Mouse (Mus musculus) limb, embryonic 15.5 days (tissue): ENCODE results near the gene Srp54c. TPM values are rescaled to one million over a fixed set of nuclear protein-coding genes. Genes with fewer than 3 reads are reported as not detected.
A peak's percentile ranks its signal among the peaks of the same experiment; 100 is the strongest.

Source experiments
- ATAC-seq: fragments of 200-750 bp; cut with Nextera tagmentation; 2 replicates; pipeline ENCODE4 v1.8.0; 2017; ENCODE audit warnings: low read depth, moderate TSS enrichment; ENCODE audit not compliant: insufficient number of reproducible peaks, low FRiP score, low TSS enrichment
- H3K27ac ChIP-seq: fragments of 300-500 bp; sonication (generic); 2 replicates; pipeline ENCODE4 v1.5.1; 2015; ENCODE audit warnings: moderate library complexity, mild to moderate bottlenecking, inconsistent platforms
- H3K27me3 ChIP-seq: fragments of 300-500 bp; sonication (generic); 2 replicates; pipeline ENCODE4 v1.6.1; 2015; ENCODE audit warnings: inconsistent platforms
- H3K36me3 ChIP-seq: fragments of 300-500 bp; sonication (generic); 2 replicates; pipeline ENCODE4 v1.6.1; 2015; ENCODE audit warnings: inconsistent platforms
- H3K4me1 ChIP-seq: fragments of 300-500 bp; sonication (generic); 2 replicates; pipeline ENCODE4 v1.6.1; 2015; ENCODE audit warnings: inconsistent platforms
- H3K4me2 ChIP-seq: fragments of 300-500 bp; sonication (generic); 2 replicates; pipeline ENCODE4 v1.6.1; 2015; ENCODE audit warnings: mild to moderate bottlenecking, inconsistent platforms
- H3K4me3 ChIP-seq: fragments of 300-500 bp; sonication (generic); 2 replicates; pipeline ENCODE4 v1.5.1; 2015; ENCODE audit warnings: mild to moderate bottlenecking, inconsistent platforms
- H3K9ac ChIP-seq: fragments of 300-500 bp; sonication (generic); 2 replicates; pipeline ENCODE4 v1.6.1; 2015; ENCODE audit warnings: inconsistent platforms
- H3K9me3 ChIP-seq: fragments of 300-500 bp; sonication (generic); 2 replicates; pipeline ENCODE4 v1.6.1; 2016; ENCODE audit warnings: inconsistent platforms
- WGBS: fragments of 180-500 bp; shearing (Covaris S2); methylation state at CpG from one replicate; pipeline ENCODE4 v1.1.7; 2015; 5-methylcytosine and 5-hydroxymethylcytosine counted together
- polyA plus RNA-seq: library from polyadenylated mRNA; unstranded; fragments of >200 nt; fragmentation: Nextera tagmentation; extraction: Ambion mirVana; gene quantifications from 2 replicates; pipeline ENCODE4 v1.2.1, GENCODE M21; 2015

Srp54c gene
- polyA plus RNA-seq, 1 experiment from 2014 or later = 87.9 TPM

DNA sequence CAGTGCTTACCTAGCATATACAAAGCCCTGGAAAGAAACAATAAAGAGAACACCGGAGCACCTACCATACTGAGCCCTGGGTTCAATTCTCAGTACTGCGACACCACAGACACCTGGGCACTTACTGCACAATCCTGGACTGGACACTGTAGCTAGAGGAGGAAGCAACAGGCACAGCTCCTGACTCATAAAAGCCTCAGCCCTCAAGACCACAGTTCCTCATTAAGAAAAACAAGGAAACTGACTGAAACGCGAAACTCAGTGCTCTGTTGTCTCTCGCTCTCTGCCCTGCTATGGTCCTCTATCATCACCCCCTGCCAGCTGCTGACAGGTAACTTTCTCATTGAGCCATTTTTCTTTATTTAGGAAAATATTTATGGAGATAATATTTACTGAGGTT, 69.4 kb downstream of the Srp54c start, which contains the start of gene 1110008L16Rik:
1110008L16Rik (plus strand) TSS at position 242 of the 400 bp plus-strand sequence.
- no peak within 1 kb of the TSS for H3K9ac ChIP-seq
- 75% methylated on average over 5 of the region's 5 CpGs for WGBS

DNA sequence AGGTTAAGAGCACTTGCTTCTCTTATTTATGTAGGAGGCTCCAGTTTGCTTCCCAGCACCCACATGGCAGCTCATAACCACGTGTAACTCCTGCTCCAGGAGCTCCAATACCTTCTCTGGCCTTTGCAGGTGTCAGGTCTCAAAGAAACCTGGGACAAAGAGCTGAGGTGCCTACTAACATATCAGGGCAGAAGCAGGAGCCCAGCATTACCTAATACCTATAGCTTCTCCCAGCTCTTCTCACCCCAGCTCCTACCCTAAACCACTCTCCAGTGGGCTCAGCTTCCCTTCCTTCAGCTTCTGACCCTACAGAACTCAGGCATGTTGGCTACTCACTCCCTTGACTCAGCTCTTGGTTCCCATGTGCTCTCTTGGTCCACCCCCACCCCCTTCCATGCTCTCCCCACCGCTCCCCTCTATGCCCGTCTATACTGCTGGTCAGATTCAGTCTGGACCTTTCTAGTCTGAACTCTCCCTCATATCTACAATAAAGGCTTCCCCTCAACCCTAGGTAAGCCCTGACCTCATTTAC, 70.9 kb downstream of the Srp54c start:
- H3K4me2 ChIP-seq = peak overlapping the region; percentile 51; the same call in 1 of the 2 replicates
- no peak for ATAC-seq
- 80% methylated on average over 3 of the region's 3 CpGs for WGBS
- H3K36me3 ChIP-seq = peaks cover 25% of the 10 kb centered on the region
- H3K4me1 ChIP-seq = peaks cover 21% of the 10 kb centered on the region
- no peak overlapping the region; the same call in 1 of the 2 replicates for H3K4me3 ChIP-seq
- H3K9ac ChIP-seq = no peak overlapping the region
- H3K27ac ChIP-seq = no peak overlapping the region
- no peaks in the 10 kb centered on the region for H3K27me3 ChIP-seq
- no peaks in the 10 kb centered on the region for H3K9me3 ChIP-seq

More for the DNA sequence above, 69.4 kb downstream of the Srp54c start, which contains the start of gene 1110008L16Rik:
- Histone ChIP-seq H3K36me3 (peaks cover 38% of the 10 kb centered on the region), H3K27ac (no peak within 1 kb of the TSS), H3K9me3 (no peaks in the 10 kb centered on the region), H3K4me1 (peaks cover 21% of the 10 kb centered on the region), H3K27me3 (no peaks in the 10 kb centered on the region), H3K4me2 (no peak within 1 kb of the TSS), H3K4me3 (no peak within 1 kb of the TSS)
- ATAC-seq = no peak

DNA sequence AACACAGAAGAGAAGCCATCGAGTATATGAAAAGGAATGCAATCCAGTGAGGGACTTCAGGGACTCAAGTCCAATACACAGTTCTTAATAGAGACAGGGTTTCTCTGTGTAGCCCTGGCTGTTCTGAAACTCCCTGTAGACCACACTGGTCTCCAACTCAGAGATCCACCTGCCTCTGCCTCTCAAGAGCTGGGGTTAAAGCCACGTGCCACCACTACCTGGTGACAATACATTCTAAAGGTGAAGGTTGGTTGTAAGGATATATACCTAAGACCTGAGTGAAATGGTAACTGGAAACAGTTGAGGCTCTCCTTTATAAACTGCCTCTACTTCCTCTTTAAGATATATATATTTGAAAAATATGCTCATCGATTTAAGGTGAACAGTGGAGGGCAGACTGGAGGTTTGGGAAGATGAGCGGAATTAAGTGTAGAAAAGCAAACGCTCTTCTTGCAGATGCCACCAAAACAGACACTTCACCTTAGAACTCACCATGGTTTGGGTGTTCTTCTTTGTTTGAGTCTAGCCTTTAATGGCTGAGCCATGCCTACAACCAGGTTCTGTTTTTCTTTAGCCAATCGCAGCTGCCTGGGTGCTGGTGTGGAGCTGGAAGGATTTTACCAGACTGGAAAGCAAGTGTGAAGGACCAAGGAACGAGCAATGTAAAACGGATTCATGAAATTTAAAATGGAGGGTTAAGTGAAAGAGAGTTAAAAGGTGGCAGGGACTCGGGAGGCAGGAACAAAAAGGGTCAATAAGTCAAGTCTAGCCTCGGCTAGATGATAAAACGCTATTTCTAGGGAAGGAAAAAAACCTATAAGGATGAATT, 71.7 kb downstream of the Srp54c start:
- H3K9me3 ChIP-seq = no peaks in the 10 kb centered on the region
- peak overlapping the region; percentile 61 for H3K4me3 ChIP-seq
- H3K36me3 ChIP-seq = peaks cover 24% of the 10 kb centered on the region
- H3K4me2 ChIP-seq = peak overlapping the region; percentile 51
- H3K27ac ChIP-seq = peak overlapping the region; percentile 95
- H3K4me1 ChIP-seq = peaks cover 21% of the 10 kb centered on the region
- no peaks in the 10 kb centered on the region for H3K27me3 ChIP-seq
- WGBS = 43% methylated on average over 11 of the region's 11 CpGs
- no peak for ATAC-seq
- peak overlapping the region; percentile 62 for H3K9ac ChIP-seq

DNA sequence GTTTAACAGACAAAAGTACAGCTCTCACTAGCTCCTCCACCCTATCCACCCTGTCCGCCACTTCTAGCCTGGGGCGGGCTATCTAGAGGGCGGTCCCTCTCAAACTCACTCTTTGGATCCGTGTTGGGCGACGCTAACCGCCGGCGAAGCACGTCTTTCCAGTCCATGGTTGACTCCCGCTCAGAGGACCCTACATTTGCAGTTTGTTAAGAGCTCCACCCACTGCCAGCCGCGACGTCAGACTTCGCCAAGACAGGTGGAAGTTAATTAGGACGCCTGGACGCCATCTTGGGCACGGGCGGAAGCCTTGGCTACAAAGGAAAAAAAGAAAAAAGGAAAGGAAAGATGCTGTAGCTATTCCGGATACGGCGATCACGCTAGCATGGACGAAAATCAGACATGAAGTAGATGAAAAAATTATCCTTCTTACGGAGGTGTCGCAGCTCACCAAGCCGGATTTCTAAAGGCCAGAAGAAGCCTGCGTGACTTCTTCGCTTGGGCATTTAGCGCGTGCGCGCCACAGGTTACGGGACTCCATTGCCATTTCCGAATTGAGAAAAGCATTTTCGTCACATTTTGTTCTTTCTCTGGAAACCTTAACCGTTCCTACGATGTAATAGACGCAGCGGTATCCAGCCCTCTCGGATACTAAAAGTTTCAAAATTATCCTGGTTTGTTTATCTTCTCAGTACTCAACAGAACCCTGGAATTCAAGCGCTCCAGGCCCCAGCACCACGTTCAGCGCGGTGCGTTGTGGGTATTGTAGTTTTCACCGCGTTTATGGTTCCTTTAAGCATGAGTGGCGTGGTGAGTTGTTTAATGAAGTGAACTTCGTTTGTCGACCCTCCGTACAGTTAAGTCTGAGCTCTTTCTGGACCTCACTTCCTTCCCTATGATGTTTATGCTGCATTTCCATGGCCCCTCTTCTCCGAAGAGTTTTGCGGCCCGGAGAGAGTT, 72.8 kb downstream of the Srp54c start, which contains the start of gene Ppp2r3c:
Ppp2r3c (minus strand) TSS at position 514 of the 957 bp plus-strand sequence.
- peak within 1 kb of the TSS; percentile 61 for H3K4me3 ChIP-seq
- under 1% methylated on average over 55 of the region's 55 CpGs for WGBS
- ATAC-seq = peak; percentile 92
- H3K36me3 ChIP-seq = peaks cover 17% of the 10 kb centered on the region
- peak within 1 kb of the TSS; percentile 95 for H3K27ac ChIP-seq
- peaks cover 21% of the 10 kb centered on the region for H3K4me1 ChIP-seq
- H3K9ac ChIP-seq = peak within 1 kb of the TSS; percentile 62
- H3K9me3 ChIP-seq = no peaks in the 10 kb centered on the region
- H3K4me2 ChIP-seq = peak within 1 kb of the TSS; percentile 60
- no peaks in the 10 kb centered on the region for H3K27me3 ChIP-seq

DNA sequence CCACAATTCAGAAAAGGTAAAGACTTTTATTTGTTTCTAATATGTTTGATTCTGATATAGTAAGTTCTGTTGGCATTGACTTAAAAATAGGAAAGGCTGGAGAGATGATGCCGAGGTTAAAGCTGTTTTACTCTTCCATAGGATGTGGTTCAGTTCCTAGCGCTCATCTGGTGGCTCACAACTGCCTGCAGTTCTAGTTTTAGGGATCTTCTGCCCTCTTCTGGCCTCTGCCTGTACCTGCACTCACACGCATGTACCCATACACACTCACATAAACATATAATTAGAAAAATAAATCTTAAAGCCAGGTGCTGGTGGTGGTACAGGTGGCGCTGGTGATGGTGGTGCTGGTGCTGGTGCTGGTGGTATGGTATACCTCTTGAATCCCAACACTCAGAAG, 76.4 kb downstream of the Srp54c start:
- Histone ChIP-seq H3K9ac (no peak overlapping the region), H3K4me3 (no peak overlapping the region), H3K36me3 (peaks cover 21% of the 10 kb centered on the region; the same call in 1 of the 2 replicates), H3K4me1 (peaks cover 10% of the 10 kb centered on the region), H3K4me2 (no peak overlapping the region), H3K27ac (no peak overlapping the region), H3K27me3 (no peaks in the 10 kb centered on the region), H3K9me3 (no peaks in the 10 kb centered on the region)
- WGBS = 98% methylated on average over 4 of the region's 4 CpGs
- no peak for ATAC-seq

DNA sequence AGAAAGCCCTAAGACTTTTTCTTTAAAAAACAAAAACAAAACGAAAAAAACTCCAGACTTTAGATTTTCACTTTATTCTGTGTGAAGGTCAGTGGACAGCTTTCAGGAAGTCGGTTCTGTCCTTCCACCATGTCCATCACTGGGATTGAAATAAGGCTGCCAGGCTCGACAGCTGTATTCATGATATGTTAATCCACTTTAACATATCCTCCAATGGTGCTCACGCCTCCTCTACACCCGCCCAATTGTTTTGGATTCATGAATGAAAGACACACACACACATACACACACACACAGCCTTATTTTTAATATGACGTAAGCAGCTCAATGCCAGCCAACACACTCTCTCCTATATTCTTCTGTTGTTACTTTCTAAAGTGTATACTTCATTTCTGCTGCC, 77.6 kb downstream of the Srp54c start:
- WGBS = 87% methylated on average over 6 of the region's 6 CpGs
- Histone ChIP-seq H3K4me1 (peaks cover 7% of the 10 kb centered on the region; the same call in 1 of the 2 replicates), H3K36me3 (peaks cover 21% of the 10 kb centered on the region; the same call in 1 of the 2 replicates), H3K9ac (no peak overlapping the region), H3K27me3 (no peaks in the 10 kb centered on the region), H3K4me2 (no peak overlapping the region), H3K9me3 (no peaks in the 10 kb centered on the region), H3K4me3 (no peak overlapping the region), H3K27ac (no peak overlapping the region)
- ATAC-seq = no peak

DNA sequence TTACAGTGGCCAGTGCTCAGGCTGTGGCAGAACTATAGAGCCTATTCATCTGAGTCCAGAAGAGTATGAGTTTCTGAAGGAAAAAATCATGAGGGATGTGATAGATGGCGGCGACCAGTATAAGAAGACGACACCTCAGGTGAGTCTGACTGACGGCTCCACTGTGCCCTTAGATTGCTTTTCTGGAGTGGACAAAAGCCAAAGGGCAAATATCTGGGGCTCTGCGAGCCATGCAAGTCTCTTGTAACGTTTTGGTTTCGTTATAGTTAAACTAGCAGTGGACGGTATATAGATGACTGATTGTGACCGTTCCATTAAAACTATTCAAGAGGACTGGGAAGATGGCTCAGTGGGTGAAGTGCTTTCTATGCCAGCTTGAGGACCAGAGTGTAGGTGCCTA, 78.8 kb downstream of the Srp54c start:
- H3K27me3 ChIP-seq = no peaks in the 10 kb centered on the region
- peaks cover 4% of the 10 kb centered on the region; the same call in 1 of the 2 replicates for H3K4me1 ChIP-seq
- H3K27ac ChIP-seq = no peak overlapping the region
- no peaks in the 10 kb centered on the region for H3K9me3 ChIP-seq
- no peak for ATAC-seq
- no peak overlapping the region for H3K4me2 ChIP-seq
- no peak overlapping the region for H3K9ac ChIP-seq
- H3K4me3 ChIP-seq = no peak overlapping the region
- peaks cover 21% of the 10 kb centered on the region; the same call in 1 of the 2 replicates for H3K36me3 ChIP-seq
- WGBS = 91% methylated on average over 9 of the region's 9 CpGs

DNA sequence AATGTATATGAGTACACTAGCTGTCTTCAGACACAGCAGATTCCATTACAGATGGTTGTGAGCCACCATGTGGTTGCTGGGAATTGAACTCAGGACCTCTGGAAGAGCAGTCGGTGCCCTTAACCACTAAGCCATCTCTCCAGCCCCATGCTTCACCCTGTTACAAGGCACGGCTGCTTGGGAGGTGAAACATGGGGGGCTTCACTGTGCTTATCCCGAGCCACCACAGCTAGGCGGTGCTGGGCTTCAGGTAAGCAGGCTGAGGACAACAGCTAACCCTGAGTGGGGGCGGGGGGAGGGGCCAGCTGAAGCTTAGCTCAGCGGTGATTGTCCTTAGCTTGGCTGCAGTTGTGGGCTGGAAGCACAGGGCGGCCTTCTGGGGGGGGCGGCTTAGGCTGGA, 79.5 kb downstream of the Srp54c start:
- no peaks in the 10 kb centered on the region for H3K27me3 ChIP-seq
- no peak overlapping the region for H3K9ac ChIP-seq
- no peak for ATAC-seq
- H3K9me3 ChIP-seq = no peaks in the 10 kb centered on the region
- peaks cover 21% of the 10 kb centered on the region; the same call in 1 of the 2 replicates for H3K36me3 ChIP-seq
- no peak overlapping the region for H3K4me3 ChIP-seq
- no peak overlapping the region for H3K27ac ChIP-seq
- WGBS = 81% methylated on average over 8 of the region's 8 CpGs
- no peaks in the 10 kb centered on the region for H3K4me1 ChIP-seq
- H3K4me2 ChIP-seq = no peak overlapping the region

DNA sequence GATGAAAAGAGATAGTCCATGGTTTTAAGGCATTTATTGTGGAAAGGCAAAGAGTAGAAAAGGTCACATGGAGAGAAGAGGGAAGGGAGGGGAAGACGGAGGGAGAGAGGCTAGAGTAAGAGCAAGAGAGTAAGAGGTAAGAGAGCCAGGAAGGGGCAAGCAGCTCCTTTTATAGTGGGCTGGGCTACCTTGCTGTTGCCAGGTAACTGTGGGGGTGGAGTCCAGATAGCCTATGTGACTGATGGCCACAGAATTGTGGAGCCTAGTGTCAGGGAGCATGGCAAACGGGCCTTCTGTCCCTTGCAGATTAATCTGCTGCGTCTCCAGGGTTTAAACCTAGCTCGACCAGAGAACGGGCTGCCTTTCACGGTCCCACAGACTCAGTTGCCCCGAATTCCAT, 81.9 kb downstream of the Srp54c start:
- no peak for ATAC-seq
- 88% methylated on average over 7 of the region's 7 CpGs for WGBS
- no peaks in the 10 kb centered on the region for H3K4me1 ChIP-seq
- no peak overlapping the region for H3K9ac ChIP-seq
- no peak overlapping the region for H3K4me3 ChIP-seq
- no peaks in the 10 kb centered on the region for H3K9me3 ChIP-seq
- H3K27me3 ChIP-seq = no peaks in the 10 kb centered on the region
- H3K4me2 ChIP-seq = no peak overlapping the region
- no peak overlapping the region for H3K27ac ChIP-seq
- peaks cover 18% of the 10 kb centered on the region; the same call in 1 of the 2 replicates for H3K36me3 ChIP-seq
